Mouse (Mus musculus) left cerebral cortex, postnatal 36 days (tissue): ENCODE results near the gene Mcrip2. TPM values are rescaled to one million over a fixed set of nuclear protein-coding genes. Genes with fewer than 3 reads are reported as not detected.

Experiments
- DNase-seq, 2 experiments: peaks; one replicate each; pipeline ENCODE4 v3.0.0; 2021 to 2022; ENCODE audit warnings: low spot score in 2 of 2, mixed read lengths in 1 of 2
- intact Hi-C: fragments of 180-260 bp; cut with DNase I; formaldehyde crosslinking; loops from one replicate; pipeline ENCODE4 v1.15.1; 2025
- total RNA-seq, 2 experiments: library from RNA; stranded (reverse); gene quantifications; 2 replicates each; pipeline ENCODE4 v1.2.3; 2021

The Mcrip2 gene
- total RNA-seq, 2 experiments from 2014 or later, result 23.5 to 29.8 TPM

GRCm38 (mm10) chr17:25839455-25840235 lies 28.9 kb downstream of the Mcrip2 start:
- DNase-seq, result no peak
- intact Hi-C loops, result no loop called here

GRCm38 (mm10) chr17:25838904-25839303 lies 29.7 kb downstream of the Mcrip2 start:
- intact Hi-C loops, result no loop called here
- no peak for DNase-seq

DNA sequence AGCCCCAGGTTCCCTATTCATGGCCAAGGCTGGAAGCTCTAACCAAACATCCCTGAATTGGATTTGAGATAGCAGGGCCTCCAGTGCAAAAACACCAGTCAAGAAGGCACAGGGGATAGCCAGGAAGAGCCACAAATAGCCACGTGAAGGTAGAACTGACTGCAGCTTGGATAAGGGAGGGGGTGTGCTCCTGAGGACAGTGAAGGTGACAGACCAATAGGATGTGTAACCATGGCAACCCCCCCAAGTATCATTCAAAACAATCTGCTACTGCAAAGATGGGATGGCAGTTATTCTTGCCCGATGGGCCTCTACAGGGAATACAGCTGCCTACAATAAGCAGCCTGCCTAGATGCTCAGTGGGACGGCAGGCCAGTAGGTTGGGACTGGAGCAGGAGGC lies 31.0 kb downstream of the Mcrip2 start:
- no peak for DNase-seq
- intact Hi-C loops, result no loop called here

- intact Hi-C loops, result no loop called here
- peak; percentile 86 to 87 for DNase-seq
Observed at GRCm38 (mm10) chr17:25837076-25837410, 31.5 kb downstream of the Mcrip2 start, which contains the start of gene Rhbdl1. Gene Rhbdl1, minus strand, starts transcription at chr17:25837295.

DNA sequence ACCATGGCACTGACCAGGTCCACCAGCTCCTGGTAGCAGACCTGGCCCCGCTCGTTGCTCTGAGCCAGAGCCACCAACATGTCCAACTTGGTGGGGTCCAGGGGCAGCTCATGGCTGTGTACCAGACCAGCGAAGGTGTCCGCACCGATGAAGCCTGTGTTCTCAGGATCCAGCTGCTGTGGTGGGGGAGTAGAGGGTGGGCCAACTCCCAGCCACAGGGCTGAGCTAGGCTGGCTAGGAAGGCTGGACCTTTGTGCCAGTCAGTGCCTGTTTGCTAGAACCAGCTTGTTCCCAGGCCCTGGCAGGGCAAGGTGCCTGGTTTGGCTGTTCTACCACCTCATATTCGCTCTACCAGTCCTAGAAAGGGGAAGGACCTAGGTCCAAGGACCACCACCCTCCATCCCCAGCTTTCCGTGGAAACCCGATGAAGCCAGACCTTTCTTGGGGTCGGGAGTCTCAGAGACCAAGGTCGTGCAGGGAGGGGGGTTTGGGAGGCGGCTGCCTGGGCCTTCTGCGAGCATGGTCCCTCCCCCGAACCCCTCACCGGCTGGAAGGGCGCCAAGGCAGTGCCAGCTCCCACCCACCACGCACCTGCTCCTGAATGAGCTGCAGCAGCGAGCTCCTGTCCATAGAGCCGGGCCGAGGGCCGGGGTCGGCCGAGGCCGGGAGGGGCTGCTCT lies 32.0 kb downstream of the Mcrip2 start:
- DNase-seq, result no peak
- intact Hi-C loops, result no loop called here

DNA sequence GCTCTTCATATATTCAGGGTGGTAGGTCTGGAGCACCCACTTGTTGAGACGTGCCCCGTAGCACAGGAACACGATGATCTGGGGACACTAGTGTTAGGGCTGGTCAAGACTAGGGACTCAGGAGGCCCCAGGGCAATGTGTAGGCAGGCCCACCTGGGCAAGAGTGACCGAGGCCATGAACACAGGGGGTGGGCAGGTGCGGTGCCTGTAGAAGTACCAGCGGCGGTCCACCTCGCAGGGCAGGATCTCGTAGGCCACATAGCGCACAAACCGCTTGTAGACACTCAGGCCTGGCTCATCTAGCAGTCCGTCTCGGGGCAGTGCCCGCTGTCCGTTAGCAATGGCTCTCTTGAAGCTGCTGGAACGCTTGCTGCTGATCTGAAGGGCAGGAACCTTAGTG lies 32.7 kb downstream of the Mcrip2 start:
- intact Hi-C loops, result no loop called here
- DNase-seq, result no peak

GRCm38 (mm10) chr17:25835301-25835700 lies 33.3 kb downstream of the Mcrip2 start:
- intact Hi-C loops, result no loop called here
- DNase-seq, result no peak

- intact Hi-C loops, result no loop called here
- no peak for DNase-seq
Observed at GRCm38 (mm10) chr17:25834595-25835222, 33.9 kb downstream of the Mcrip2 start.

DNA sequence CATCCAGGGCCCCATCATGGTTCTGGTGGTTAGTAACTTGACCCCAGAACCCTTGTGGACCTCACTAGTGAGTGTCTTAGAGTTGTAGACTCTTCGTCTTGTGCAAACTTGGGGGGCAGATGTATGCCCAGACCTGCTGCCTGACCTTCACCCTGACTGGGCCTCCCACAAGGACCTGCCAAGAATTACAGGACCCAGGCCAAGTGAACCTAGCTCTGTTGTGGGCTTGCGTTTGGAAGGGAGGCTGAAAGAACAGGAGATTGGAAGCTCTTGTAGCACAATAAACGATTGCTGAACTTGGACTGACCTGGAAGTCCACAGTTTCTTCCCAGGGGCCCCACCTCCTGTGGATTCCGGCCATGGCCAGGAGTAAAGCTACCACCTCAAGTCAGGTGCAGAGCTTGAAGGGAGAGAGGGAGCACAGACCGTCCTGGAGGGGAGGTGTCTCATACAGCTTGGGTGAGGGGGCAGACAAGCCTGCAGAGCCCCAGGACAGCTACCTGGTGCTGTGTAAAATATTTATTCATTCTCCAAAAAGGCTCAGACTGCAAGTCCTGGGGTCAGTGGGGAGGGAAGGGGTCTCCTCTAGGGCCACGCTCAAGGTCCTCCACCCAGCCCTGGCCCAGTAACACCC lies 34.5 kb downstream of the Mcrip2 start:
- intact Hi-C loops, result no loop called here
- DNase-seq, result no peak

- peak; percentile 87 for DNase-seq
- intact Hi-C loops, result no loop called here
Observed at GRCm38 (mm10) chr17:25833291-25833663, 35.3 kb downstream of the Mcrip2 start, which contains the start of gene Stub1. Gene Stub1, minus strand, starts transcription at chr17:25833404.

DNA sequence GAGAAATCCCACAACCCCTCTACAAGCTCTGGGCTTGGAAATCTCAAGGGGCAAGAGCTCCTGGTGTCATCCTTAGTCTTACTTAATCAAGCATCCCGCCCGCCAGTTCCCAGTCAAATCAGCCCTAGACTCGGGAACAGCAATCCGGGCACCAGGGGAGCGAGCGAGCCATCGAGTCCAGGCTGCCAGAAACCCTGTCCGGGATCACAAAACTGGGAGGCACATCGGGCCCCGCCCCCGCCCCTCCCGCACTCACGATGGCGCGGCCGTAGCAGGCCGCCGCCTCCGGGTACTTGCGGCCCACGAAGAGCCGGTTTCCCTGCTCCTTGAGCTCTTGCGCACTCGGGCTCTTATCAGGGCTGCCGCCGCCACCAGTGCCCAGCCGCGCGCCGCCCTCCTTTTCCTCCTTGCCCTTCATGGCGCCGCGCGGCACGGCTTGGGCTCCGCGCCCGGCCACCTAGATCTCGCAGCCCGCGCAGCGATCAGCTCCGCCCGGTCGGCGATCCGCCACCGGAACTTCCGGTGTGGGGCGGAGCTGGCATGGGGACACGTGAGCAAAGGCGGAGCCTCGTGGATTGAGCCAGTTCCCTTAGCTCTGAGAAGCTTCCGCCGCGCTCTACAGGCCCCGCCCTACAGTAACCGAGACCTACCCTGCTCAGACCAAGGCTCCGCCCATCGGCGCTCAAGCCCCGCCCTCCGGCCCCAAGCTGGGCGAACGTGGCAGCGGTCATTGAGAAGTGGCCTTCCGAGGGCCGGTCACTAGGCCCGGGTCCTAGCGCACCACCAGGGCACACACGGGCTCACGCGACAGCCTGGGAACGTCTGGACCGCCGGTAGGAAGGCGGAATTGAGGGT lies 35.9 kb downstream of the Mcrip2 start:
- peak; percentile 98 for DNase-seq
- intact Hi-C loops, result no loop called here

- intact Hi-C loops, result no loop called here
- DNase-seq, result no peak
Observed at GRCm38 (mm10) chr17:25831451-25832281, 36.9 kb downstream of the Mcrip2 start.

DNA sequence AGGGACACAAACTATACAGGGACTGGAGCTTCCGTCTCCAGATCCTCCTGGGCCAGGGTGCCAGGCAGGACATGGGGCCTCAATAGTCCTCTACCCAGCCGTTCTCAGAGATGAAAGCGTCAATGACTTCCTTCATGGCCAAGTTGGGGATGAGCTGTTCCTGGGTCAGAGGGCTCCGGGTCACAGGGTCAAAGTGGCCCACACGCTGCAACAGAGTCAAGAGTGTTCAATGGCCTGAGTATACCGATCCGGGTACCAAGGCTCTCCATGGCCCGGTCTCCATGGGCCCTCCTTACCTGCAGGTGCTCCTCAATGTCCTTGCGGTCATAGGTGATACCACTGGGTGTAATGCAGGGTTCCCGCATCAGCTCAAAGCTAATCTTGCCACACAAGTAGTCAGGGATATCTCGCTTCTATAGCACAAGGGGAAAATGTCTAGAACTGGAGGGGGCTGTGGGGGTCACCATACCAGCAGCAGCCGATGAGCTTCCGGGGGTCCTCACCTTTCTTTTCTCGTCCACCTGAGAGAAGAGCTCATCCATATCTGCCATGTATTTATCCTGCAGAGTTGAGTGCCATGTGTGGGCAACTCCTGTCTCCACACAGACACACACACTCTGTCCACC lies 37.6 kb downstream of the Mcrip2 start:
- intact Hi-C loops, result no loop called here
- DNase-seq, result no peak

- no peak for DNase-seq
- intact Hi-C loops, result no loop called here
Observed at GRCm38 (mm10) chr17:25830200-25830753, 38.3 kb downstream of the Mcrip2 start.

- intact Hi-C loops, result no loop called here
- DNase-seq, result no peak
Observed at GRCm38 (mm10) chr17:25829558-25830017, 39.0 kb downstream of the Mcrip2 start.

DNA sequence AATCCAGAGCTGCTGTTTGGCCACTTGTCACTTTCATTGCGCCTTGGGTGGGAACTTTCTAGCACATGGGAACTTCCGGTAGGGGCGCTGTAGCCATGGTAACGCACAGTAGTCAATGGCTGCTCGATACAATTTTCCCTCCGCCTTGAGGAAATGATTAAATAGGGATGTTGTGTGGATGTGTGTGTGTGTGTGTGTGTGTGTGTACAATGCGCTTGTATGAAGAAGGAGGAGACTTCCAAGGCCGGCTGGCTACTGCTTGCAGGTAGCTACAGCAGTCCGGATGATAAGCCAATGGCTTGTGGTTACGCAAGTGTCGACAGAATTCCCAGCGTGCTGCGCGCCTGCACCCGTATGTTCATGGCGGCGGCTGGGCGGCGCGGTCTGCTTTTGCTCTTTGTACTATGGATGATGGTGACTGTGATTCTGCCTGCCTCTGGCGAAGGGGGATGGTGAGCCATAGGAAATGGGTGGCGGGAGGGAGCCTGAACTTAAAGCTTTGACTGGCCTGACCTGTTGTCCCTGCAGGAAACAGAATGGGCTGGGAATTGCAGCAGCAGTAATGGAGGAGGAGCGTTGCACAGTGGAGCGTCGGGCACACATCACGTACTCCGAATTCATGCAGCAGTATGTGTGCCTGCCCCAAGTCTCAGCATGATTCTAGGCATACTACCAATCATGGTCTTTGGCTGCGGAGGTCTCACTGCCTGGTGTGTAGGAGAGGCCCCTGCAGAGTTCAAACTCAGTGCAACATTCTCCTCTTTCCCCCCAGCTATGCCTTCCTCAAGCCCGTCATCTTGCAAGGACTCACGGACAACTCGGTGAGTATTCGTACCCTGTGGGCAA lies 39.6 kb downstream of the Mcrip2 start, which contains the start of gene Jmjd8:
Gene Jmjd8 (plus strand): TSS at position 156 of the 846 bp plus-strand sequence.
- intact Hi-C loops, result no loop called here
- peak; percentile 87 for DNase-seq

- intact Hi-C loops, result no loop called here
- no peak for DNase-seq
Observed at GRCm38 (mm10) chr17:25828223-25828594, 40.4 kb downstream of the Mcrip2 start.
